Mouse (Mus musculus): ENCODE results near the gene Gm10053. TPM values are rescaled to one million over a fixed set of nuclear protein-coding genes. Genes with fewer than 3 reads are reported as not detected.
"Not testable (repeated sequence)": the region's sequence is repeated elsewhere in the genome, so short reads cannot be mapped to it uniquely, and the experiment has no call there.

Gm10053 gene
- 100 to 1,000 TPM; 257 to 298 TPM for total RNA-seq (2021)
- long read RNA-seq, experiment 1, partial matches to known transcripts: 0 of 3 reads
- long read RNA-seq, experiment 1, other reads (novel, unspliced or antisense): 0 of 3 reads
- long read RNA-seq, experiment 2, partial matches to known transcripts: 0 of 1 reads
- long read RNA-seq, experiment 2, other reads (novel, unspliced or antisense): 0 of 1 reads

DNA sequence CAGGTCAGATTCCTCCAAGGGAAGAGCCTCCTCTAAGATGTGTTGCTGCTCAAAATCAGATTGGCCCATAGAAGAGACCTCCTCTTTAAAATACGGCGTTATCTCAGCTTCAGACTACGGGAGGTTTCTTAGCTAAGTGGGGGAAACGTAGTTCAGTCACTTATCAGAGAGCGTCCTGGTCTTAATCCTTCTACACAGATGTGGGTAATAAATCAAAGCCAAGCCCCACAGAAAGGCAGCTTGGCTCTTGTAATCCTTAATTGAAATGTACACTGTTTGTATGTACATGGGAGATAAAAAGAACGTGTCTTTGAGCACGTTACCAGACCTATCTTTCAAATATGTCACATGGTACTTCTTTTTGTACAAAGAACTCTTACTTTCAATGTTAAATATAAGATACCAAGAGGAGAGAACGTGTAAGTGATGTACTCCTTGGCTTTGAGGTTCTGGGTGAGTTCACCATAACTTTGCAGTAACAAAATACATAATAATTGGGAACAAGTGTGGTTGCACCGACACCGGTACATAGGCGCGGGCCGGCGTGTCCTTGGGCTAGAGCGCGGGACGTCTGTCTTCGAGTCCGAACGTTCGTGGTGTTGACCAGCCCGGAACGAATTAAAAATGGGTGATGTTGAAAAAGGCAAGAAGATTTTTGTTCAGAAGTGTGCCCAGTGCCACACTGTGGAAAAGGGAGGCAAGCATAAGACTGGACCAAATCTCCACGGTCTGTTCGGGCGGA, at the start of gene Gm10053:
Gene Gm10053, plus strand, starts transcription at position 558 of the 742 bp plus-strand sequence.
- DNase-seq: not testable (repeated sequence)

DNA sequence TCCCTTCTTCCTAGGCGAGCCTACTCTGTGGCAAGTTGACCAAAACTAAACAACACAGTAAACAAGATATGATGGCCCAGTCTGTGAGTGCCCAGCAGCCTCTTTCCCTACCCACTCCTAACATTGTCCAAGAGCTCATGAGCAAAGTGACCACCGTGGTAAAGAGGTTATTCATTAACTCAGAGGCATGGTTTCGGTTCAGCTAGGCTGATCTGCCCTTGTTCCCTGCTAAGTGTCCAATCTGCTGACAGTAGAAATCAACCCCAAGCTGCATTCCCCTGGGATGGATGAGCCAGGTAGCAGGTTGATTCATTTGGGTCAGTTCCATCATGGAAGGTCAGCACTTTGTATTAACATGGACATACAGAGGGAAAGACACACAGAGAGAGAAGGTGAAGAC, 33.4 kb upstream of the Gm10053 start:
- no peak for DNase-seq

DNA sequence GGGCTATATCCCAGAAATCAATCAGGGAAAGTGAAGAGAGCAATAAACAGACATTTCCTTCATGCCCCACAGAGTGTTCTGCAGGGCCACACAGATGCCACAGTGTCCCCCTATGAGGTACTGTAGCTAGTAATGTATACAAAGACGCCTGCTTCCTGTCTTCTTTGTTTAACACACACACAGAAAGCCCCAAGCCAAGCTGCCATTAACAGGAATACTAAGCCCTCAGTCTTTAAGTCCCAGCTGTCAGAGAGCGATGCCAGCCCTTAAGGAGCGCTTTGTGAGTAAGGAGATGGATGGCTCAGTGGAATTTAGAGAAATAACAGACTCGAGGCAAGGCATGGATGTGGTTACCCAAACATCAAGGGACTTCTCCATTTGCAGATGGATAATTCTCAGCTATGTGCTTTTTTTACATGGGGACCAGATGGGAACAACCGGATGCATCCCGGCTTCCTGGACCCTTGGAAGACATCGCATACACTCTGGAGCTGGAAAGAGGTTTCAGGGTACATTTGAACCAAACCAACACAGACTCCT, 30.4 kb upstream of the Gm10053 start:
- no peak for DNase-seq

DNA sequence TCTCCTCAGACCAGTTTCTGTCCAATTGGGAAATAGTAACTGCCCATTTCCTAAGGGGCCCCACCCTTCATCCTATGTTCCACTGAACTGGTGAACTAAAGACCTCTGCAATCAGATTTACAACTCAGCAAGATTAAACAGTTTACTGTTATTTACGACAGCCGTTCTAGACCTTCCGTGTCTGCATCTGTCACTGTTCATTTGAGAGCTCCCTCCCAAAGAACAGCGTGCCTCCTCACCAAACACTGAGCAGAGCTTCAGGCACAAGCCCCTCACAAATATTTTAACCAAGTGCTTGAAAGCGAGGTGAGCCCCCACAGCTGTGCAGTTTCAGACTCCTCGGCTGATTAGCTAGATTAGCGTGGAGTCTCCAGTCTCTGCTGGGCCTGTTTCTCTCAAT, 27.1 kb upstream of the Gm10053 start:
- no peak for DNase-seq

DNA sequence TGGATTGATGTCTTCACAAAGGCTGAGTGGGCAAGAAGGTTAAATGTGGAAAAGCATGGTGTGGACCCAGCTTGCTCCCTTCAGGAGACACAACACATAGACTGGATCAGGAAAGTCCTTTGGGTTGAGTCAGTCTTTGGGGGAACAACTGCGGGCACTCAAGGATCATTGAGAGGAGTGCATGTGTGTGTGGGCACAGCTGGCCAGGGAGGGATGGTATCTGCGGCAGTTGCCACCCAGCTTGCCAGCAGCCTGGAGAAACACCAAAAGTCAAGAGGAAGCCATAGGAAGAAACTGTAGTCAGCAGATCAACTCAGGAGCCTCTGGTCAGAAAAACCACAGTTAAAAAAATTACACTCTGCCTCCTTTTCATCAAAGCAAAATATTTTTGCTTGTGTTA, 26.6 kb upstream of the Gm10053 start:
- no peak for DNase-seq

DNA sequence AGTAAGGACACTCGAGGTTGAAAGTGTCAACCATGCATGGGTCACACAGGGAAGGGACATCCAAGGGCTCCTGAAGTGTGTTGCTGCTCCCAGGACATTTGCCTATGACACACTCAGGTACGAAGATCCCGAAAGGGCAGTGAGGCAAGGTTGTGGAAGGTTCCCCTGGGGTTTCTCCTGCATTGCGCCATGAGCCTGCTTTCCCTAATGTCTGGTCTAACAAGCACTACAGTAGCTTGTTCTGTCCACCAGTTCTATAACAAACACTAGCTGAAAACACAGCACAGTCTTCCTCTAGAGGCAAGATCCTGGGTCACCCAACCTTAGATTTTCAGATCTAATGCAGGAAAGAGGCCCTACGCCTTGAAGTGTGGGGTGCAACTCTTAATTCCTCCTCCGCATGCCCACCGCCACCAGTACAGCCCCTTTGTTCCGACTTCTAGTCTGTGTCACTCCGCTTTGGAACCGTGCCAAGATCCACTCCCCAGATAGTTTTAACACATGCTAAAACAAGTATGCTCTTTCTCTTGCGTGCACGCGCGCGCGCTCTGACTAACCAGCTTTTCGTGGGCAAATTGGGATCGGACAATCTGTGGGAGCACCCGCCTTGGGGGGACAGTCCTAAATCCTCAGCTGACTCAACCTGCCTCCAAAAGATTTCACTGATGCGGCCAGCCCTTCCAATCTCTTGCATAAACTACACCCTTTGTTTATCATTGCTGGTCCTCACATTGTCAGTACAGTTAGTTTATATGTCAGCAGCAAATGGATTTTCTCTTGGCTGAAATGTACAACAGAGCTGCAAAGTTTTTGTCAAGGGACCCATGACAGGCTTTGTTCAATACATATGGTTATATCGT, 23.8 kb upstream of the Gm10053 start:
- DNase-seq: peak; percentile 8 to 27

DNA sequence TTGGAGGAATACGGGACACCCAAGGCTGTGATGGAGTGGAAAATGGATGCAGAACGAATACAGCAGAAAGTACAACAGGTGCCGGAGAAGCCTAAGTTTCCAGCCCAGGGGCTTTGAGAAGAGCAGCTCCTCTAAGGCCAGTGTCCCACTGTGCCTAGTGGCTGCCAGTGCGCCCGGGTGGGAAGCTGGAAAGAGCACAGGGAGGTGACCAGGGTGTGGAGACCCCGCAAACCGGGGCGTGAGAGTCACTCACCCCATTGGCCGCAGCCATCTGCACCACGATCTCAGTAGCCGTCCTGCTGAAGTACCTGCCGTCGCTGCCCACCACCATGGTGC, 14.2 kb upstream of the Gm10053 start:
- DNase-seq: no peak

DNA sequence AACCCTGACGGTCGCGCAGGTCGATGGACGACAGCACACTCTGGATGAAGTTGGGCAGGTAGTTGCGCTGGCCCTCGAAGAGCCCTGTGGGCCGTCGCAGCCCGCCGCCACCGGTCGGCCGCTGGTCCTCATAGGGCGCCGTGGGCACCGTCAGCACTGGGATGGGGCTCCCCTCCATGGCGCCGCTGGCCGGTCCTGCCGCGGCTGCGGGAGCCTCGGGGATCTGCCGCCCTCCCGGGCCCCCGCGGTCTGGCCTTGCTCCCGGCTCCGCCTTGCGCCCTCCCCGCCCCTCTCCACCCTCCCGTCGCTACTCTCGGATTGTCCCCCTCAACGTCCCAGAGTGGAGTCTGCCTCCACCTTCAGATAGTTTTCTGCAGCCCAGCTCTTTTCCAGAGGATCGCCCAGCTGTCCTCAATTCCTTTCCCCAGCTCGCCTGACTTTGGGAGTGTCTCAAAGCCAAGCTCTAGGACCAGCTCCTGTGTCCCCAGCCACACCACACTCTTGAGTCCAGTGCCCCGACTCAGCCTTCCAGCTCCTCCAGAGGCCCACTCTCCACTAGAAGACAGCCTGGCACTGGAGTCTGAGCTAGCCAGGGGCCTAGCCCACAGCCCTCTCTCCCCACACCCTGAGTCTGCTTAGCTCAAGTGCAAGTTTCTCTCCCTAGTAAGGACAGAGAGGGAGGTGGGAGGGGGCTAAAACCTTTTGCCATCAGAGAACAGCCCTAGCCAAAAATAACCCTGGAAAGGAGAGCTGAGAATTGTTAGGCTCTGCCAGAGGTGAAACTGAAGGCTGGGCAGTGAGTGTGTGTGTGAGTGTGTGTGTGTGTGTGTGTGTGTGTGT, 13.7 kb upstream of the Gm10053 start, which contains the start of gene Pgm5:
Gene Pgm5, minus strand, starts transcription at position 244 of the 840 bp plus-strand sequence.
- DNase-seq: peak; percentile 67 to 81

DNA sequence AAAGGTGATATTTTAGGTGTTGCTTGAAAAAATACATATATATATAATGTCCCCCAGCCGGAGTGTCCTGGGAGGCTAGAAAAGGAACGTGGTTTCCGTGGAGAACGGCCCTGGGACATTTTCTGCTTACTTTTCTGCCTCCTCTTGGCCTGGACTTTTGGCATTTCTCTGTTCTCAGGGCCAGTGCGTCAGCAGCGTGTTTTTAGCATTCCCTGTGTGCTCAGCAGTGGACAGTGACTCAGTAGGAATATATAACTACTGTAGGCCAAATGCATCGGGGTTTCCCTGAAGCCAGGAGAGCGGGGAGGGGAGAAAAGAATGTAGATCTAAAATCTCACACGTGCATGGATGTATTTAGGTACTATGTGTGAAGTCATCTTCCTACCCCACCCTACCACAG, 10.1 kb upstream of the Gm10053 start:
- DNase-seq: peak; percentile 61 to 63

DNA sequence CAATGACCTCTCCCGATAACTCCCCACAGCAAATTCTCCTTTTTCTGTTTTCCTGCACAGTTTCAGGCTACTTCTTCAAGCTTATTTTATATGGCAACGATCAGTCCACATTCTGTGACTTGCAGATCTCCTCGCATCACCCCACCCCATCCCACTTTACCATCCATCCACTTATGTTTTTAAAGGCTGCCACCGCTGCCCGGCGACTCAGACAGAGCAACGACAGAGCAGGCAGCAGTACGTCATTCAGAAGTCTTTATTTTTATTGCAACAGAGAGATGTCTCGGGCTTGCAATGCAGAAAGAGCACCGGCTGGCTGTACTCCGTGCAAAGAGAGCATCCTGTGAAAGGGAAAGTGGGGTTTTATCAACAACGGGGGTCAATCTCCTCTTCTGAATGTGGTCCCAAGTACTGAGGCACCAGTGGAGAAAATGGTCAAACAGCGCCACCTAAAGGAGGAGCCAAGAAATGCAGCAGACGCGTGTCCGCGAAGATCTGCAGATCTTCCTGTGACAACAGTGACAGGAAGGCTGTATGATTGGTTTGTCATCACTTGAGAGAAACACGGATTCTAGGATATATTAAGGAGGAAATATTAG, 4.3 kb upstream of the Gm10053 start:
- peak; percentile 73 to 76 for DNase-seq

DNA sequence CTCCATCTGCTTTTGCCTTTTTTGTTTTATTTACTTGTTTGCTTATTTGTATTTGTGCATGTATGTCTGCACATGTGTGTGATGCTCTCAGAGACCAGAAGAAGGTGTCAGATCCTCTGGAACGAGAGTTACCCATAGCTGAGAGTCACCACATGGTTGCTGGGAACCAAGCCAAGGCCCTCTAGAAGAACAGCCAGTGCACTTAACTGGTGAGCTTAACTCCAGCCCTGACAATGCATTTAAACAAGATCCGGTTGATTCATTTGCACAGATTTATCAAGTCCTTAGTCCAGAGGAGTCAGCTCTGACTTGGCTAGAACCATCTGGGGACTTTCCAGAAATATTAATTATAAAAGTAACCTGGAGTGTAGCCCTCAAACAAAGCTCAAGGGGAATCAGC, 1.6 kb upstream of the Gm10053 start:
- peak; percentile 22 to 27 for DNase-seq

DNA sequence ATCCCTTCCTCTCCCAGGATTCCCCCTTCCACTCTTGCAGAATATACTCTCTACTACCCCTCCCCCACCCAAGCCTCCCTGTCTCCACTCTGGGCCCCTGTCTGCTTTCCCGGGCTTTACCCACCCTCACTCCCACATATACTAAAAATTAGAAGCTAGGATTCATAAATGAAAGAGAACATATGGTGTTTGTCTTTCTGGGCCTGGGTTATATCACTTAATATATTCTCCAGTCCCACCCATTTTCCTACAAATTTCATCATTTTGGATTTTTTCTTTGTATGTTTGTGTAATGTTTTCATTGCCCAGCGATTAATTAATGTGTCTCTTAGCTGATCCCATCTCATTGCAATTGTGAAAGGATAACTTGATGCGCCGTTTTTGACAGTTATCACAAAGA, 5.8 kb downstream of the Gm10053 start:
- DNase-seq: no peak

DNA sequence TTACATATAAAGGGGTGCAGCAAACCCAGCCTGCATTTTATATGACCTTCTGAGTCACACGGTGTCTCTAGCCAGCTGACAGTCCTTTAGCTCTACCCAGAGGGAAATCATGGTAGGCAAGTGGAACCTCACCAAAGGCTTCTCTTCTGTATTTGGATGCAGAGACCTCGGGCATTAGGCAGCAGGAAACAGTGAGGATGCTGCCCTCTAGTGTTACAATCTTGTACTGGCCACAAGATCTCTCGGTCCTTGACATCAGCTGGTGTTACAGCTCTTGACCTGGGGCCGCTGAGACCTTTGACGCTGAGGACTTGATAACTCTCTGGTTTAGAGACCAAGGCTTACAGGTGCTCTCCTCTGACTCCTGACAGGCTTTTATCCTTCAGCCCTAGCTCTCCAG, 10.0 kb downstream of the Gm10053 start:
- DNase-seq: peak in 1 of 2 experiments; percentile 63

DNA sequence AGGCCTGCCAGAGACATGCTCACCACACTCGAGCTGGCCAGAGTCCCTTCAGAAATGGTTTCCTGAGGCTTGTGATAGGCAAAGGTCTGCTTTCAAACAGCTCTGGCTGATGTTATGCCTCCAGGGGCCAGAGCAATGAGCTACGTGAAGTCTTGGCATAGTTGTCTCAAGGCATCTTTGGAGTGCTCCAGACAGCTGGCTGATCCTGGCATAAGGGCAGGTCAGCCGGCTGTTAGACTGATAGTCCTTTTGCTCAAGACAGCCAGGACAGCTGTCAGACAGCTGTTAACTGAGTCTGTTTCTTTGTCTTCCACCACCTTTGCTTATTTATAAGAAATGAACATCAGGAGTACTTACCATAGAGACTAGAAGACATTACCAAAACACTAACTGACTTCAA, 11.4 kb downstream of the Gm10053 start:
- no peak for DNase-seq

DNA sequence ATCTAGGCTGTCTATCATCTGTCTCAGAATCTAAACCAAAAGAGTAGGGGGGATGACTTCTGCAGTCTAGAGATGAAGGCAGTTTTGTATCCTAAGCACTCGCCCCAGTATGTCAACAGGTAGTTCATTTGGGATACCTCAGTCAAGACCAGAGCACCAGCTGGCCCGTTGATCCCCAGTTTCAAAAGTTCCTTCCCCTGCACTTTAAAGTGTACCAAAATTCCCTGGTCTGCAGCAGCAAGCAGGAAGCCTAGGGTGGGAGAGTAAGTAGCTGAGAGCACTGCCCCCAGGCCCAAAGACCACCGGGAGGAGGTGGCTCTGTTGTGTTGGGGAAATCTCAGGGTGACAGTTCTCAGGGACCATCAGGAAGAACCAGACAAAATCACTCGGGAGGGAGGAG, 21.1 kb downstream of the Gm10053 start:
- no peak for DNase-seq

DNA sequence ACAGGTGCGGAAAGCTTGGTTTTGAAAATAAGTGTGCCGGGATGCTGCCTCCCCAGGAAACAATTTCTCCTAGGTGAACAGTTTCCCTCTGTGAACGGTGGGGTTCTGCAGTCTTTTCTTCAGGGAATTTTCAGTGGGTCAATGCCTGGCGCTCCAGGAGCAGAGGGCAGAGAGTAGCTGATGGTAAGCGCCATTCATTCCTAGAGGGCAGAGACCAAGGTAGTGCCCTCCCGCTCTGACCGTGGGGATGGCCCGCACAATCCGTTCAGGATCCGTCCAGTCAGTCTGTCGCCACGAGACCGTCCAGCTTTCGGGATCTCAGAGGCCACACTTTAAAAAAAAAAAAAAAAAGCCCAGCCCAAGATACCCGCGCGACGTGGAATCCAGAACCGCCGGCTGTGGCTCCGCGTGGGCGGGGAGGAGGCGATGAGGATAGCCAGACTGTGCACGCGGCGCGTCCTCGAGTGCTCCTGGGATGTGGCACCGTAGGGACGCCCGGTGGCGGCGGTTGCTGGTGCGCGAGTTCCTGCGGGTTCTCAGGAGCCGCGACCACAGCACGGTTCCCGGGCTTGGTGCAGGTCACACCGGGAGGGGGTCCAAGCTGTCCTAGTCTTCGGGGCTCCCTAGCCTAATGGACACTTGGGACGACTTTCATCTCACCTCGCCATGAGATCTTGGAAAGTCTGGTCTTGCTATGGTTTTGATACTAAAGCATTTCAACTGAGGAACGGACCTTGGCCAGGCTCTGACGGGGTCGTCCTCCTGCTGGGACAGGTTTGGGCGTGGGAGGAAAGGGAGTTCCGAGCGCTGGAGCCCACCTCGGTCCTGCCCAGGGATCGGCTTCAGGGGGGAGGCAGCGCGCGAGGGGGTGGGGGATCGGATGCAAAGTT, 21.8 kb downstream of the Gm10053 start:
- DNase-seq: peak in 1 of 2 experiments; percentile 15

DNA sequence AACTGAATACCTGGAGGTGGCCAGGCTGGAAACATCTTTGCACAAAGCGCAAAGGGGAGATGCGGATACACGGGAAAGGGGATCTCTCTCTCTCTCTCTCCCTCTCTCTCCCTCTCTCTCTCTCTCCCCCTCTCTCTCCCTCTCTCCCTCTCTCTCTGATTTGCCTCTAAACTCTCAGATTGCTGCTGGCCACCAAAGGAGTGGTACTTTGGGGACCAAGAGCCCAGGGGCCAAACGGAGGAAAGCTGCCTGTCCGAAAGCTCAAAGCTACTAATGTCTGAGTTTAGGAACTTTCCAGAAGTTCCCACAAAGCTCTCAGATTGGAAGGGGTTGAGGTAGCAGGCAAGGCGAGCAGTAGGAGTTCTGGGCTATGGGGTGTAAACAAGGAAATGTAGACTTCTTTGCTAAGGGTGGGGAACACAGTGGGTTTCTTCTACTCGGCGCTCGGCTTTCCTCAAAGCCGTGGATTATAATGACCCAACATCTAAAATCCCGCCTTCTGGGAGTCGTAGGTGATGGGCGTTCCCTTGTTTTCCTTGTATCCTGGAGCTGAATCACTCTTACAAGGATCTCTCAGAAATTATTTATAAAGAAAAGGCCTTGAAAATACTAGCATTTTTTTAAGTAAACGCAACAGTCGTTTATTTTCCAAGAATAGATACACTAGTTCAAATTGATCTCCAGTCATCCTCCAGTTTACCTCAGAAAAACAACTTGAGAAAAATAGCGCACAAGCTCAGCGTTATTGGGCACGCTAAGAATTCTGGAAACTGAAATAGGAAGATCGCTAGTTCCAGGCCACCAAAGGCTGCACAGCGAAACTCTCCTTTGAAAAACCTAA, 22.6 kb downstream of the Gm10053 start:
- no peak for DNase-seq

DNA sequence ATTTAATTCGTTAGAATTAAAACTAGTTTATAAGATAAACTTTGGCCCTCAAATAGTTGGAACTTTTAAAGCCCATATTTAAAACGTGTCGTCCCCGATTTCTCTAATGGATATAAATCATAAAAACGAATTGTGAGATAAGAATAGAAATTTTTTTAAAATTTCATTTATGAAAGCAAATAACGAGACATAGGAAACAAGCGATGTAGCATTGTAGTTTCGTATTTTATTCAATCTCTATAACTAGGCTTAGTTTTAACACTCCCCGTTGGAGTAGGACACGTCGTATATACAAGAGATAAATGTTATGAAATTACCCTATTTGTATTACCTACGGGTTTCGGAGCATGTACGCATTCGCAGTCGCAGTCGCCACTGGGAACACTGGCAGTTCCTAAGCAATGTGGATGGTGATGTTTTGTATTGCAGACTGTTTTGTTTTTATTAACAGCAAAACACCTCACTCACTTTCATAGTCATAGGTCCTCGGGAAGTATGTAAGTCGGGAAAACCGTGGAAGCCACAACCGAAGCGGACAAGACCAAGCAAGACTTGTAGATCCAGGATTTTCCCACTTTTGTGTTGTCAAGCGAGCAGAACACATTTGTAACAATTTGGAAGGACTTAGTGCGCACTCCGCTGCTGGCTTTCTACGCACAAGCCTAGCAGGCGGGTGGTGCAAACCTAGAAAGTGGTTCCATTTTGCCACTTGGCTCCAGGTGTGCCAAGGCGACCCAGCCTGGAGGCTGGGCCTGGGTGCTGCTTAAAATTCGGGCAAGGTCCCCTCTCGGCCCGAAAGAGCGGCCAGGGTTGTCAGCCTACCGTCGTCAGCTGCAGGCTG, 23.5 kb downstream of the Gm10053 start:
- no peak for DNase-seq

All from adrenal gland, postnatal 36 days (tissue).